Mouse (Mus musculus) right cerebral cortex, adult 18-20 months (tissue): ENCODE measurements around the gene Kif21b.
A peak's percentile ranks its signal among the peaks of the same experiment; 100 is the strongest.

ENCODE experiments used
- DNase-seq: peaks from one replicate; pipeline ENCODE4 v3.0.0; 2022; ENCODE audit warnings: mixed read lengths

Kif21b gene

DNA sequence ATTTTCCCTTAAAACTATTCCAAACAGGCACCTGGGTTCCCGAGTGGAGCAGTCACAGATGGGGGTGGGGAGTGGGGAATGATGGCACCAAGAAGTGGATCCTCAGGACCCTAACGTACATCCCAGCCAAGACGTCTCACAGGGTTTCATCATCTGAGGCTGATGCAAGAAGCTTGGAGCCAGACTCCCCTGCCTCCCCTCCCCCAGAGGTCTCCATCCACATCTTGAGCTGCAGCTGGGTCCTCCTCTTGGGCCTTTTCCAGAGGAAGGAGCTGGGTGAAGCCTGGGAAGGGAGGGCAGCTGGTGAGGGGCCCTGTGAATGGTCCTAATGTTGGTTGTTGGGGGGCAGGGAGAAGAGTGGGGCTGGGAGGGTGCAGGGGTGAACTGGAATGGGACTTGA lies 1.1 kb upstream of the Kif21b start:
- DNase-seq: no peak

DNA sequence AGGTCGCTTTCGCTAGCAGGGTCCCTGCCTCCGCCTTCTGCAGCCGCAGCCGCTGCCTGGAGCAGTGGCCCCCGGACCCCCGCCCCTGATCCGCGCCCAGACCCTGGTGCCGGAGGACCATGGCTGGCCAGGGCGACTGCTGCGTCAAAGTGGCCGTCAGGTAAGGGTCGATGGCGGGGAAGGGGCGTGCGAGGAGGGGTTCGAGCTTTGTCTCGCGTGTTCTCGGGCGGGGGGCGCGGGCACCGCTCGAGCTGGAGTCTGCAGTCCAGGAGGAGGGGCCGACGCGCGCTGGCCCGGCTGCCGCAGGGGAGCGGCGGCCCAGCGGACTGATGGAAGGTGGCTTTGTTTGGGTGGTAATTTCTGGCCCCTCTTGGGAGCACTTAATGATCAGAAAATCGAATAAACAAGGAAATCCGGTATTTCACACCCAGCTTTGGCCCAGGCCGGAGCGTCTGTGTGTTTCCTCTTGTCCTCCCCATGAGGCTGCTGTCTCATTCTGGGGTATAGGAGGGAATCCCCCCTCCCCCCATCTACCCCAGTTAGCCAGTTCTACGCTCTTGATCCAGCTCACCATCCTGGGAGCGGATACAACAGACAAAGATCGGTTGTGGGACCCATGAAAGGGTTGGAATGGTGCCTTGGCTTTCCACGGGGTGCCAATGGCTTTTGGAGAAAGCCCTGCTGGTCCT lies 558 bp downstream of the Kif21b start:
- DNase-seq: no peak

DNA sequence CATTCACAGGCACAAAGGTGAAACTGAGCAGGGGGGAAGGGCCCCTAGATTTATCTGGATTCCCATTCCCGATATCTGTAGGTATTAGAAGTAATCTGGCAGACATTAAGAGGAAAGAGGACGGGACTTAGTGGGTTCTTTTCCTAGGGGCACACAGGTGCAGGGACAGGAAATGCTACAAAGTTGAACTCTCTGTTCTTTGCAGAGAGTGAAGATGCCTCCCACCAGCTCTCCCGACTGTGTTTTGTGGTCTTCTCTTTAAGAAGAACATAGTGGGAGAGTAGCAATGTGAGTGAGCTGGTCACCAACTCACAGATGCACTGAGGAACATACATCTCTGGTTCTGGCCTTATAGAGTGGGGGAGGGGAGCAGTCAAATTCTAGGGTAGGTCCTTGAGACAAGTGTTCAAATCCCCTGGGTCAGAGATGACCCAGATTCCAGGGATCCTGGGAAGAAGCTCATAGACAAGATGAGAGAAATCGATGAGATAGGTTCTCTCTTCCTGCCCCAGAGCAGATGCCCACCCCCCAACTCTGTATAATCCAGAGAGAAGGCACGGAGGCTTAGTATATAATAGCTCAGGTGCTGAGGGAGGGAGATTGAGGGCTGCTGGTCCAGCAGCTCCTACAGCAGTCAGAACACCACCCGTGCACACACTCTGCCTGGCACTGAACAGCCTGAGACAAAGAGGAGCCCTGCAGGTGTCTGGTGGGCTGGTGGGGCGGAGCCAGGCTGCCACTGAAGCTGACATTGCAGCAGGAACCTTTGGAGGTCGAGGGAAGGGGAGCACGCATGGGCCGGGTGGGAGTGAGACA lies 1.4 kb downstream of the Kif21b start:
- no peak for DNase-seq

DNA sequence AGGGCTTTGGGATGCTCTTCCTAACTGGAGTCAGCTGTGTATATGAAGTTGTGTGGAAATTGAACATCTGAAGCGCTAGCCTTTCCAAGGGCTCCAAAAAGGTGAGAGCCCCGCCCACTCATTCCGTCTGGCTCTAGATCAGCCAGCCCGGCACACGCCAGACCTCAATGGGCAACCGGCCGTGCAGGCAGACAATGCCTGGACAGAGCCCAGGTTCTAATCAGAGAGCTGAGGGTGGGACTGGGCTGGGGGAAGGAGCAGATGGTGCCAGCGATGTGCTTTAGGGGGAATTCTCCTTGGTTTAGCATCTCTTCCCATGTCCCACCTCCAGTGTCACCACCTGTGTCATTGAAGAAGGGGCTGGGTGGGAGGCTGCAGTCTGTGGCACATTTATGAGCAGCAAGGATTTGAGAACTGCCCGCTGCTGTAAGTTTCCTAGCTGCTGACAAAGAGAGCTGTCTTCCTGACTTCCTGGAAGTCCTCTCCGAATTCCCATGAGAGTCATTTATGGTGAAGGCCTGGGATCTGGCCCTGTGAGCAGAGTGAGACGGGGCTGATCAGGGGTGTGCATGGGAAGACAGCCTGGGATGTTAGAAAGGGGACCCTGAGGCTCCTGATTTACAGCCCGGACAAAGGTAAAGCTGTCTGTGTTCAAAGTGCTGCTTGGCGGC lies 2.5 kb downstream of the Kif21b start:
- no peak for DNase-seq

DNA sequence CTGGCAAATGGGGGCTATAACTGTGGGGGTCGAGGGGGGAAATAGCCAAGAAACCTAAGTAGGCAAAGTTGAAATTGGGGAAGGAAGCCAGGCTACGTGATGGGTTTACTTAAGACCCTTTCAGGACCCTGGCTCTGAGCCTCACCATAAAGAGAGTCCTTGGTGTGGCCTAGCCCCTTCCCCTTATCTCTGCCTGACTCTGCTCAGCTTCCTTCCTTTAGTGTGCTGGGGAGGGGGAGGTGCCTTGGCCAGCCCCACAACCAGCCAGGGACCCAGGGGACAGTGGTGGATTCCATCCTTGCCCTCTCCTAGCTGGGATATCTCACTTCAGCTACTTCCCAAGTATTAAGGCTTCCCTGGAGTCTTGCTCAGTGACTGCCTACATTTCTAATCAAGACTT lies 3.4 kb downstream of the Kif21b start:
- DNase-seq: no peak

DNA sequence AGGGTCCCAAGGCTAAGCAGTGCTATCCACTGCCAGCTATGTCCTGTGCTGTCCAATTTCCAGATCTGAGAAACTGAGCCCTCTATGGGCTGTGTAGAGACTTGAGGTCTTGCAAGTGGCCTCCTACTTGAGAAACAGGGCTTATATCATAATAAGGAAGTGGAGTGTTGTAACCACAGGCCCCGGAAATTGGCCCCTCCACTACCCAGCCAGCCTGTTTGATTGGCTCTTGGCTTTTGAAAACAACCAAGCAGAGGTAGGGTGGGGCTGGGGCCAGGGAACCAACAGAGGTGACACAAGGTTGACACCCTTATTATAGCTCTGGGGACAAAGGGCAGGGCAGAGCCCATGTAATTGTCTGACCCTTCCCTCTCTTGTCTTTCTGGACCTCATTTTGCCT lies 3.9 kb downstream of the Kif21b start:
- no peak for DNase-seq

DNA sequence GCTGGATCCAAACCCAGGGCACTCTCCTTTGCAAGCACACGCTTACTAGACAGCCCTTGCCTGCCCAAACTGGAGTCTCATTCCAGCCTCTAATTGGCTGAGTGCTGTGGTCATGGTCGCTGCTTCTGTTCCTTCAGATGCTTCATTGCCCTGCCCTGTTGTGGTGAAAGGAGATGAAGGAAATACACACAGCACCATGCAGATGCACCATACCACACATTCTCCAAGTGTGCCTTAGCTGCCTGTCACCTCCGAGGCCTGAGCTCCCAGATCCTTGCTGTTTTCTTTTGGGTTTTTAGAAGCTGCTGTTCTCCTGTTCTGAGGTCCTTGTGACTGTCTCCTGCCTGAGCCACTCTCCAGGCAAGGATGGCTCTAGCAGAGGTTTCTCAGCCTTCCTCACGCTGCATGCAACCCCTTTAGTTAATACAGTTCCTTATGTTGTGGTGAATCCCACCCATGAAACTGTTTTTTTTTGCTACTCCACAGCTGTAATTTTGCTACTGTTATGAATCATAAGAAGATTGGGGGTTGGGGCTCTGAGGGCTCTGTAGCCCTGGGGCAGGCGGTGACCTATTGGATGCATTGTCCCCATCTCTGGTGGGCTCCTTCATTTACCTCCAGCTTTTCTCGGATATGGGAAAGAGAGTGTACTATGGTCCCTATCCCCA lies 4.7 kb downstream of the Kif21b start:
- no peak for DNase-seq

DNA sequence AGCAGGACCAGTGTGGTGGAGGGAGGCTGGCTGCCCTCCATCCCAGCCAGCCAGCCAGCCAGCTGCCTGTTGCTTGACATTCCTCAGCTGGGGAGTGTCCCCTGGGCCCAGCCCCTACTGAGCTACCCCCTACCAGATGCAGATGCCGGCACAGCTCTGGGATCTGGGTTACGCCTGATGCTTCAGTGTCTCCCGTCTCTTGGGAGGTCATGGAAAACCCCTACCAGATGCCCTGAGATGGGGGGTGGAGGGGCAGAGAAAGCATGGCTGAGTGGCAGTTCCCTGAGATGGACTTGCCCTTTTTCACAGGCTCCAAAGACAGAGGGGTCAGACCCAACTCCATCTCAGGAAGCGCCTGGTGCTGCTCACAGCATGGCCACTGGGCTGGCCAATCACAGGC lies 5.4 kb downstream of the Kif21b start:
- DNase-seq: no peak

DNA sequence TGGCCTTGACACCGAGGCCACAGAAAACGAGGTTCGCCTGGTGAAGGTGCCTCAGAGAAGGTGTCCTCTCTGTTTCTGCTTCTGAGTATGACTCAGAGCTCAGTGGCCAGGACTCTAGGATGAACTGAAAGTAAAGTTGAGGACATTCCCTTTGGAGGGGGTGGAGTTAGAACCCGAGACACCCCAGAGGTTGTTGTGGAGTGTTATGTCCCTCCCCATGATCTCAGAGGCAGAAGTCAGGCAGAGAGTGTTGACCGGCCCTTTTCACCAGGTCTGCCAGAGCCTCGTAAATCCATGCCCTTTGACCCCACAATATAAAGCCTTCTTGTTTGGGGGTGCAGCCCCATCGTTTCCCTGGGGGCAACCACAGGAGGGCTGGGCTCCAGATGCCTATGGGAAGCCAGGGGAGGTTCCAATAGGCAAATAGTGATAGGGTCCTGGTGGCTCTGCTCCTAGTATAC lies 5.9 kb downstream of the Kif21b start:
- no peak for DNase-seq

DNA sequence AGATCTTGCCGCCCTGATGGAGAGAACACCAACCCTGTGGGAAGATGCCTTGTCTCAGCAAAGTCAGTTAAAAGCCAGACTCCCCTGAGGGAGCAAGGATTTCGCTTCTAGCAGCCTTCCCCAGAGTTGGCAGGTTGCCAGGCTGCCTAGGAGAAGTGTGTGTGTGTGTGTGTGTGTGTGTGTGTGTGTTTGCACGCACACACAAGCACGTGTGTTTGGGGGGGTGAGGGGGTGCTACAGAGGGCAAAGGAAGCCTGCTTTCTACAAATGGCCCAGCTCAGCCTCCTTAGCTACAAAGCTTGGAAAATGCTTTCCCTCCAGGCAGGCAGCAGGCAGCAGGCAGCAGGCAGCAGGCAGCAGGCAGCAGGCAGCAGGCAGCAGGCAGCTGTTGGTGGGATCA lies 6.4 kb downstream of the Kif21b start:
- peak; percentile 60 for DNase-seq

DNA sequence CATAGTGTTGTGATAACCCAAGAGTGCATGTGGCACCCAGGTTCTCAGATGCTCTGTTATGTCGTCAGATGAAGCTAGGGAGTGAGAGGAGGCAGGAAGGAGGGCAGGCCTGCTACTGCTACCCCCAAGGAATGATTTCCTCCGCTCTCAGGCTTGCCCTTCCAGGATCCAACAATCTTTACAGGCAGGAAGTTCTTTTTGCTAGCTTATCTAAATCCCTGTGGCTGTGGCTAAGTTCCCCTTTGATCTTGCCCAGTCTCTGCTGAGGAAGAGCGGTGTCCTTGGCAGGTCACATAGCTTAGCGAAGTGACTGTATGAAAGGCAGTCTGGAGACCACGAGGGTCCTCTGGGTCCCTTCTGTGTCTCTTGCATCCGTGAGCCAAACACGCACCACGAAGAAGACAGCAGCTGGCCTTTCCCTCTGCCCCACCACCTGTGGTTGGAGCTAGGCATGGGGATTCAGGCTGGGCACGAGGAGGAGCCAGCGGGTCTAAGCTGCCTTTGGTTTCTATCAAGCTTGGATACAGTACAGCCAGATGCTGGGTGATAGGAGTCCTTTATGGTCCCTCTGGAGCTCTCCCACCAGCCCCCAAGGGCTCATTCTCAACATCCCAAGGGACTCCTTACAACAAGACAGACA lies 7.1 kb downstream of the Kif21b start:
- no peak for DNase-seq

DNA sequence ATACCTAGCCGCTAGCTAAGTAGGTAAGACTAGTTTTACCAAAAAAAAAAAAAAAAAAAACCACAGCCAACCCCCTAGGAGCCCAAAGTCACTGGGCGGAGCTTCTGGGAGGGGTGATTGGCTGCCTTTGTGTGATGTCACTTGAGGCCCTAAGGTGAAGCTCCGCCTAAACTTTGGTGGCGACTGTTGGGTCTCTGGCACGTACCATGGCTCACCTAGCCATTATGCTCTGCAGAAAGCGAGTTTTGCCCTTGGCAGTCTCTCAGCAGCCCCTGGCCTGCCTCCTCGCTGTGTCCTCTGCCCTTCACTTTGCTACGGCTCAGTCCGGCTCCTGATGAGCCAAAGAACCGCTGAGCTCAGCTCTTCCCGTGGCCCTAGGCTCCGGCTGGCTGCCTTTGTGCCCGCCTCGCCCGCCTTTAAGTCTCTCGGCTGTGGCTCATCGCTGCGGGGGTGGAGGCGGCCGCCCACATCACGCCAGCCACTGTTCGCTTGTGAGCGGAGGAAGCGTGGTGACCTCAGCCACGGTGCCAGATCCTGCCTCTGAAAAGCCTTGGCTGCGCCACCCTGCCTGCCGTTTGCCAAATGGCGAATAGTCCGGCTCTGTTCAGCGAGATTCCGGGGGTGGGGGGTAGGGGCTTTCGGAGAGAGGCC lies 8.9 kb downstream of the Kif21b start:
- peak; percentile 93 for DNase-seq

DNA sequence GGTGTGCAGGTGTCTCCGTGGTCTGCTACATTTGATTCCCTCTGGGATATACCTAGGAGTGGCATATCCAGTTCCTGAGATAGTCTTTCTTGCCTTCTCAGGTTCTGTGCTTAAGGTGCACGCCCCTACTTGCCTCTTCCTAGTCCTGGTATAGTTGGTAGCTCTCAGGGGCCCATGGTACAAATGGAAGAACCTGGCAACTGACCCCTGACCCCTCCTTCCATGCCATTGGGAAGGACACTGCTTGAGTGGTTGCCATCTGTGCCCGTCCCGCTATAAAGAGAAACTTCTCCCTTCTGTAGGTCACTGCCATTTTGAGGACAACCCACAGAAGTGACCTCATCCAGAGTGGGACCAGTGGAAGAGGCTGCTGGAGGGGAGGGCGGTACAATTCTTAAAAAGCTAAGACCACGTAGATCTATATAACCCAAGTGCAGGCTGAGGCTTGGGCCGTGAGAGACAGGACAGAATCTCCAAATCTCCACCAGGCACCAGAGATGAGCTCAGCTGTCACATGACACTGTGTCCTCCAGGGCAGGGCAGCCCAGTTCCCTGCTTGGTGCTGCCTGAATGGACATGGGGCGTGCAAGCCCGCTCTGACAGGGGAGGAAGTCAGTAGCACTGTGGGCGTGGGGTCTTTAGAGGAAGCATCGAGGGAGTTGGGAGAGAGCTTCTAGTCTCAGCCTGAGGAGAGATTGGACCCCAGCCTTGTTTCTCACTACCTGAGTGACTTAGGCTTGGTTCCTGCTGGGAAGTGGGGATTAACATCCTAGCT lies 10.2 kb downstream of the Kif21b start:
- DNase-seq: peak; percentile 60

DNA sequence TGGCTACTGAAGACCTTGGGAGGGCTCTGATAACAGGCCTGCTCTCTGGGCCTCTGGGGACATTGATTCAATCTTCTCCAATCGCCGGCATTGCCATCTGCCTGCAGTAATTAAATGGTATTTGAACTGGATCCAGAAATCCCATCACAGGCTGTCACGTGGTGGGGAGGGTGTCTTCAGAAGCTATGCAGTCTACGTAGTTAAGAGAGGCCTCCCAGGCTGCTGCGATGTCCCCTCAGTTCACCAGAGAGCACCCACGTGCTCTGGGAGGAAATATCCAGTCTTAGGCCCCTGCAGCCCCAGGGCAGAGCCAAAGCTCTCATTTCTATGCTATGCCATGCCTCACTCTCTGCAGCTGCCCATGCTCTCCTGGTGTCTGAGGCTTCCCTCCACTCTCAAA lies 11.1 kb downstream of the Kif21b start:
- DNase-seq: peak; percentile 77

DNA sequence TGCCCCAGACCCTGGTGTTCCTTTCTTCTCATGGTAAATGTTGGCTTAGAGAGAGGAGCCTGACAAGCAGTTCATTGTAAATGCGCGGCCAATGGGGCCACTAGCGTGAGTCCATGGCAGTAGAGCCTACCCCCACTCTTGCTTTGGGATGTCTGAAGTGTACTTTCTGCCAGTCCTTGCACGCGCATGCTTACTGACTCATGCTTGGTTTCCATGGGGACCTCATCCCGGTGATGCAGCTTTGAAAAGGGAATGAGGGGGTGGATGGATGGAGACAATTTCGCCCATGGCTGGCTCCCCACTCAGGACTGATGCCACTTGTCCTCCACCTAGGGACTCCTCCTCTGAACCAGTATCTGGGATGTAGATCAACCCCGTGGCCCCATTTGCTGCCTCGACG lies 12.3 kb downstream of the Kif21b start:
- DNase-seq: peak; percentile 91

DNA sequence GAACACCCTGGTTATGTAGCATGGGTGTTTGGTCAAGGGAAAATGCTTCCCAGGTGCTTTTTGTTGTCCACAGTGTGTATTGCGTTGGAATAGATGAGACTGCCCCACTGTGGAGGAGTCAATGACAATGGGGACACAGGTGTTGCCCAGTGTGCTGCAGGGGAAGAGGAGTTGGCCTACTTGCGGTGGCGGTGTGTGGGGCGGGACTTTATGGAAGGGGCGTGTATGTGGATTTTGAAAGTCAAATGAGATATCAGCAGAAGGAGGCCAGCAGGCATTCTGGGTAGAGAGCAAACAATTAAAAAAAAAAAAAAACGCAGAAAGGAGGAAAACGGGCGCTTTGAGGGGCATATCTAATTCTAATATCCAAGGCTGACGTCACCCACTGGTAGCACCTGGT lies 18.5 kb downstream of the Kif21b start:
- no peak for DNase-seq

DNA sequence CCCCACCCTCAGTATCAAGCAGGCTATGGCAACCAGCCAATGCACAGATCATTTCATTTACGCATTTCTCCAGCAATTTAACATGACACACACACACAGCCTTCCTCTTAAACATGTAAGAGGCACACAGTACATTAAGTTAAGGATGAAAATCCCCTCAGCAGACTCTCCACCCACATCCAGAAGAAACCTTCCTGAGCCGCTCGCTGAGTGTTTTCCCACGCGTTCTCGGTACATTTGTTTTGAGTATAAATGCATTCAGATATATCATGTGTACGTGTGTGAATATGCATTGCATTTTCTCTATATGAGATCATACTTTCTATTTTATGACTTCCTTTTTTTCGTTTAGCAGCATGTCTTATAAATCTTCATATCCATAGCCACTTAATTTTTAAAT lies 20.2 kb downstream of the Kif21b start:
- DNase-seq: peak; percentile 63

DNA sequence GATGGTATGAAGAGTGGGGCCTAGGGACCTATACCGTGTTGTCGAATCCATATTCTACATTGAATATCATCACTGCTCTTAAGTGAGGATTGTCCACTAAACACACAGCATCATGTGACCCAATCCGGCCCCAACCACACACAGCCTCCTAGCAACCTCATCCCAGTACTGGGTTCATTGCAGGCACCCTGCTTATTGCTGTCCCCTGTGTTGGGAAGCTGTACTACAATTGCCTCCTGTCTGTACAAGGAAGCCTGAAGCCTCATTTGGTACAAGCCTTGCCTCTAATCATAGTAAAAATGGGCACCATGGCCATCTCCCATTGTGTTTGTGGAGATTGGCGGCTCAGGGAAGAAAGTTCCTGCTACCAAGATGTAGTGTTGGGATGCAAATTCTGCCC lies 25.1 kb downstream of the Kif21b start:
- no peak for DNase-seq

DNA sequence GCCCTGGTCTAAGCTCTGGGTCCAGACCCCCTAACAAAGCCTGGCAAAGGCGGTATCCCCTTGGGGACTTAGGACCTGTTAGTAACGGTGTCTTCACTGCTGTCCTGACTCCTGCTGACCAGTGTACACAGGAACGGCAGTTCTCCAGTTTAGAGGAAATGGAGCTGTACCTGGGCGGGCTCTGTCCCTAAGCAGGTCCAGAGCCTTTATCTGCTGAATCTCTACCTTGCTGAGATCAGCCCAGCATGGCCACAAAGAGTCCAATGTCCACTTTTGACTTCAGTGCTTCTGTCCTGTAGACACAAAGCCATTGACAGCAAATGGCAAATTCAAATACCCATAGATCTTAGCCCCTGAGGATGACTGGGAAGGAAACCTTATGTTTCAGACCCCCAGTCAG lies 25.8 kb downstream of the Kif21b start:
- DNase-seq: no peak

DNA sequence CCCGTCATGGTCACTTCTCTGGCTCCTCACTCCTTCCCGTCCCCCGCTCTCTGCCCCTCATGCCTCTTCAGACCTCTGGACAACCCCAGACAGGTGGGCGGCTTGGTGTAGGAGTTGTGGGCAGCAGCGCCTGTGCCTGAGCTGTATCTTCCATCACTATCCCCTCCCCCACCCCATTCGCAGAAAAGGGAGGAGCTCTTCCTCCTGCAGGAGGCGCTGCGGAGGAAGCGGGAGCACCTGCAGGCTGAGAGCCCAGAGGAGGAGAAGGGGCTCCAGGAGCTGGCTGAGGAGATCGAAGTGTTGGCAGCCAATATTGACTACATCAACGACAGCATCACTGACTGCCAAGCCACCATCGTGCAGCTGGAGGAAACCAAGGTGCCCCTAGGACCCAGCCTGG lies 28.6 kb downstream of the Kif21b start:
- no peak for DNase-seq

DNA sequence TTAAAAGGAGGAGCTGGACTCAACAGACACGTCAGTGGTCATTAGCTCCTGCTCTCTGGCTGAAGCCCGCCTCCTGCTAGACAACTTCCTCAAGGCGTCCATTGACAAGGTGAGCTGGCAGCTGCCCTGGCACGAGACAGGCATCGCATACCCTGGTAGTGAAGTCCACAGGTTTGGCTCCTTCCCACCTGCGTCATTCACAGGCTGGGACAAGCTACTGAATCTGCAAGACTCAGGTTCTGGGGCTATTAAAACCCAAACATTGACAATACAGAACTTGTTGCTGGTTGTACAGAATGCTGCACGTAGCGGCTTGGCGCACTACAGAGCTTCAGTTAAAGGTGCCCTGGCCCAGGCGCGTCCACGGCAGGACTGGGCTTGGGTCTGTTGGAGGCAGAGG lies 29.1 kb downstream of the Kif21b start:
- no peak for DNase-seq

DNA sequence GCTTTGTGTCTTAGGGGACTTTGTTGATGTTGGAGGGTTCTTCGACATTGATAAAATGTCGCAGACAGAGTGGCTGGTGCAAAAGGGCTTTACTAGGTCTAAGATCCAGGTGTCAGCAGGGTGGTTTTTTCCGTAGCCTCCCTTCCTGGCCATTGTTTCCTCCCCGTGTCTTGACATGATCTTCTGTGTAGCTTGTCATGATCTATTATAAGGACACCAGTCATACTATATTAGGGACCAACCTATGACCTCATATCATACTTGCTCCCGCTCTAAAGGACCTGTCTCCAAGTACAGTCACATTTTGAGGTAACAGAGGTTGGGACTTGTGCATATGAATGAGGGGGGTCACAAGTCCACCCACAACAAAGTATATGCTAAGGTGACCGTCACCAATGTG lies 29.7 kb downstream of the Kif21b start:
- DNase-seq: no peak
